Mouse (Mus musculus): ENCODE measurements around the gene Celf5. TPM values are rescaled to one million over a fixed set of nuclear protein-coding genes. Genes with fewer than 3 reads are reported as not detected.

Celf5 gene
- polyA plus RNA-seq, 1 experiment from 2014 or later = 79.4 TPM

- WGBS = 93% methylated on average over 2 of the region's 2 CpGs
- no peak for ATAC-seq
- H3K36me3 ChIP-seq = peaks cover 64% of the 10 kb centered on the region
- H3K9me3 ChIP-seq = no peaks in the 10 kb centered on the region
- no peak overlapping the region for H3K4me2 ChIP-seq (replicated peaks)
- no peak overlapping the region for H3K4me3 ChIP-seq (replicated peaks)
- H3K9ac ChIP-seq (replicated peaks) = no peak overlapping the region
- no peak overlapping the region for H3K27ac ChIP-seq
- H3K4me1 ChIP-seq (replicated peaks) = peaks cover 26% of the 10 kb centered on the region
- peaks cover 73% of the 10 kb centered on the region for H3K27me3 ChIP-seq
Observed at GRCm38 (mm10) chr10:81466066-81466465, 16.4 kb downstream of the Celf5 start.

GRCm38 (mm10) chr10:81465265-81465645 lies 17.3 kb downstream of the Celf5 start:
- Histone ChIP-seq H3K36me3 (peaks cover 64% of the 10 kb centered on the region), H3K9ac (replicated peaks) (no peak overlapping the region), H3K4me3 (replicated peaks) (no peak overlapping the region), H3K4me1 (replicated peaks) (peaks cover 18% of the 10 kb centered on the region), H3K9me3 (no peaks in the 10 kb centered on the region), H3K4me2 (replicated peaks) (no peak overlapping the region), H3K27ac (no peak overlapping the region), H3K27me3 (peaks cover 81% of the 10 kb centered on the region)
- 5% methylated on average over 5 of the region's 5 CpGs for WGBS
- ATAC-seq = peak; percentile 18

GRCm38 (mm10) chr10:81464405-81465264 lies 17.9 kb downstream of the Celf5 start:
- Histone ChIP-seq H3K4me3 (replicated peaks) (peak overlapping the region; percentile 32), H3K4me1 (replicated peaks) (peaks cover 18% of the 10 kb centered on the region), H3K36me3 (peaks cover 64% of the 10 kb centered on the region), H3K4me2 (replicated peaks) (peak overlapping the region; percentile 55), H3K9me3 (no peaks in the 10 kb centered on the region), H3K27me3 (peaks cover 86% of the 10 kb centered on the region), H3K9ac (replicated peaks) (peak overlapping the region; percentile 49; the same call in 1 of the 2 replicates), H3K27ac (no peak overlapping the region)
- peak; percentile 79 for ATAC-seq
- 4% methylated on average over 33 of the region's 33 CpGs for WGBS

GRCm38 (mm10) chr10:81463531-81463930 lies 19.0 kb downstream of the Celf5 start:
- Histone ChIP-seq H3K36me3 (peaks cover 54% of the 10 kb centered on the region), H3K27me3 (peaks cover 91% of the 10 kb centered on the region), H3K9ac (replicated peaks) (no peak overlapping the region), H3K4me1 (replicated peaks) (peaks cover 18% of the 10 kb centered on the region), H3K4me2 (replicated peaks) (no peak overlapping the region), H3K9me3 (no peaks in the 10 kb centered on the region), H3K27ac (no peak overlapping the region), H3K4me3 (replicated peaks) (no peak overlapping the region)
- ATAC-seq = no peak
- WGBS = 80% methylated on average over 4 of the region's 4 CpGs

GRCm38 (mm10) chr10:81462917-81463316 lies 19.6 kb downstream of the Celf5 start:
- H3K4me3 ChIP-seq (replicated peaks) = no peak overlapping the region
- H3K27ac ChIP-seq = no peak overlapping the region
- H3K27me3 ChIP-seq = peaks cover 86% of the 10 kb centered on the region
- H3K9me3 ChIP-seq = no peaks in the 10 kb centered on the region
- H3K4me1 ChIP-seq (replicated peaks) = peaks cover 18% of the 10 kb centered on the region
- no peak overlapping the region for H3K4me2 ChIP-seq (replicated peaks)
- no peak for ATAC-seq
- H3K36me3 ChIP-seq = peaks cover 48% of the 10 kb centered on the region
- 82% methylated on average over 7 of the region's 7 CpGs for WGBS
- no peak overlapping the region for H3K9ac ChIP-seq (replicated peaks)

- Histone ChIP-seq H3K9me3 (no peaks in the 10 kb centered on the region), H3K9ac (replicated peaks) (no peak overlapping the region), H3K27ac (no peak overlapping the region), H3K4me3 (replicated peaks) (no peak overlapping the region), H3K36me3 (peaks cover 43% of the 10 kb centered on the region), H3K27me3 (peaks cover 87% of the 10 kb centered on the region), H3K4me2 (replicated peaks) (no peak overlapping the region), H3K4me1 (replicated peaks) (peaks cover 18% of the 10 kb centered on the region)
- no peak for ATAC-seq
- 40% methylated on average over 7 of the region's 7 CpGs for WGBS
Observed at GRCm38 (mm10) chr10:81462415-81462804, 20.1 kb downstream of the Celf5 start.

- no peak overlapping the region for H3K27ac ChIP-seq
- peaks cover 18% of the 10 kb centered on the region for H3K4me1 ChIP-seq (replicated peaks)
- ATAC-seq = no peak
- WGBS = 10% methylated on average over 16 of the region's 16 CpGs
- no peaks in the 10 kb centered on the region for H3K9me3 ChIP-seq
- H3K36me3 ChIP-seq = peaks cover 37% of the 10 kb centered on the region
- H3K9ac ChIP-seq (replicated peaks) = no peak overlapping the region
- H3K4me2 ChIP-seq (replicated peaks) = no peak overlapping the region
- peaks cover 87% of the 10 kb centered on the region for H3K27me3 ChIP-seq
- H3K4me3 ChIP-seq (replicated peaks) = no peak overlapping the region
Observed at GRCm38 (mm10) chr10:81461673-81462414, 20.7 kb downstream of the Celf5 start.

GRCm38 (mm10) chr10:81460951-81461350 lies 21.6 kb downstream of the Celf5 start:
- no peak for ATAC-seq

GRCm38 (mm10) chr10:81460471-81460870 lies 22.0 kb downstream of the Celf5 start:
- no peaks in the 10 kb centered on the region for H3K9me3 ChIP-seq
- no peak overlapping the region for H3K4me3 ChIP-seq (replicated peaks)
- WGBS = 14% methylated on average over 19 of the region's 20 CpGs
- H3K4me2 ChIP-seq (replicated peaks) = no peak overlapping the region
- peaks cover 16% of the 10 kb centered on the region for H3K4me1 ChIP-seq (replicated peaks)
- peaks cover 86% of the 10 kb centered on the region for H3K27me3 ChIP-seq
- H3K27ac ChIP-seq = no peak overlapping the region
- H3K9ac ChIP-seq (replicated peaks) = no peak overlapping the region
- no peak for ATAC-seq
- H3K36me3 ChIP-seq = peaks cover 23% of the 10 kb centered on the region

More at GRCm38 (mm10) chr10:81460951-81461350, 21.6 kb downstream of the Celf5 start:
- Histone ChIP-seq H3K4me3 (replicated peaks) (no peak overlapping the region), H3K4me2 (replicated peaks) (no peak overlapping the region), H3K27me3 (peaks cover 86% of the 10 kb centered on the region), H3K9ac (replicated peaks) (no peak overlapping the region), H3K9me3 (no peaks in the 10 kb centered on the region), H3K36me3 (peaks cover 28% of the 10 kb centered on the region), H3K27ac (no peak overlapping the region), H3K4me1 (replicated peaks) (peaks cover 18% of the 10 kb centered on the region)
- 40% methylated on average over 11 of the region's 11 CpGs for WGBS

GRCm38 (mm10) chr10:81459399-81459798 lies 23.1 kb downstream of the Celf5 start:
- Histone ChIP-seq H3K4me3 (replicated peaks) (no peak overlapping the region), H3K4me1 (replicated peaks) (peaks cover 5% of the 10 kb centered on the region), H3K9me3 (no peaks in the 10 kb centered on the region), H3K27me3 (peaks cover 86% of the 10 kb centered on the region), H3K36me3 (peaks cover 20% of the 10 kb centered on the region), H3K9ac (replicated peaks) (no peak overlapping the region), H3K27ac (no peak overlapping the region), H3K4me2 (replicated peaks) (no peak overlapping the region)
- WGBS = 72% methylated on average over 21 of the region's 21 CpGs
- no peak for ATAC-seq

- no peak overlapping the region for H3K4me2 ChIP-seq (replicated peaks)
- ATAC-seq = no peak
- H3K27me3 ChIP-seq = peaks cover 86% of the 10 kb centered on the region
- WGBS = 86% methylated on average over 6 of the region's 6 CpGs
- no peak overlapping the region for H3K4me3 ChIP-seq (replicated peaks)
- H3K27ac ChIP-seq = no peak overlapping the region
- no peak overlapping the region for H3K9ac ChIP-seq (replicated peaks)
- H3K4me1 ChIP-seq (replicated peaks) = no peaks in the 10 kb centered on the region; the same call in 1 of the 2 replicates
- peaks cover 13% of the 10 kb centered on the region for H3K36me3 ChIP-seq
- no peaks in the 10 kb centered on the region for H3K9me3 ChIP-seq
Observed at GRCm38 (mm10) chr10:81458267-81458666, 24.2 kb downstream of the Celf5 start.

- H3K4me1 ChIP-seq (replicated peaks) = no peaks in the 10 kb centered on the region; the same call in 1 of the 2 replicates
- ATAC-seq = no peak
- no peak overlapping the region for H3K9ac ChIP-seq (replicated peaks)
- H3K9me3 ChIP-seq = no peaks in the 10 kb centered on the region
- H3K36me3 ChIP-seq = peaks cover 9% of the 10 kb centered on the region
- no peak overlapping the region for H3K4me2 ChIP-seq (replicated peaks)
- 85% methylated on average over 8 of the region's 8 CpGs for WGBS
- no peak overlapping the region for H3K27ac ChIP-seq
- no peak overlapping the region for H3K4me3 ChIP-seq (replicated peaks)
- peaks cover 86% of the 10 kb centered on the region for H3K27me3 ChIP-seq
Observed at GRCm38 (mm10) chr10:81457624-81458023, 24.9 kb downstream of the Celf5 start.

All from midbrain, embryonic 13.5 days (tissue).